Mouse (Mus musculus): ENCODE measurements around the gene Nsun5.

Nsun5 gene

DNA sequence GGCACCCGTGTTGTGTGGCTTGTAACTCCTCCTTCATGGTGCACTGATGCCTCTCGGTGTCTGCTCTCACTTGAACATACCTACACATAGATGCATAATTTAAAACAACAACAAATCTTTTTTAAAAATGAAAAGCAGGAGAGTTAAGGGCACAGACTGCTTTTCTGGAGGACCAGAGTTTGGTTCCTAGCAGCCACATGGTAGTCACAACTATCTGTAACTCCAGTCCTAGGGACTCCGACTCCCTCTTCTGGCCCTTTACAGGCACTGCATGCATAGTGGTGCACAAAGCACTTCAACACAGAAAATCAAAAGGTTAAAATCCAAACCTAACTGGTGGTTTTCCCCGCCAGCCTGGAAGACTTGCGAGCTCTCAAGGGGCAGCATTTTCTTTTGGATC lies 3.8 kb downstream of the Nsun5 start:
- DNase-seq (ENCODE audit: low spot score) = no peak

DNA sequence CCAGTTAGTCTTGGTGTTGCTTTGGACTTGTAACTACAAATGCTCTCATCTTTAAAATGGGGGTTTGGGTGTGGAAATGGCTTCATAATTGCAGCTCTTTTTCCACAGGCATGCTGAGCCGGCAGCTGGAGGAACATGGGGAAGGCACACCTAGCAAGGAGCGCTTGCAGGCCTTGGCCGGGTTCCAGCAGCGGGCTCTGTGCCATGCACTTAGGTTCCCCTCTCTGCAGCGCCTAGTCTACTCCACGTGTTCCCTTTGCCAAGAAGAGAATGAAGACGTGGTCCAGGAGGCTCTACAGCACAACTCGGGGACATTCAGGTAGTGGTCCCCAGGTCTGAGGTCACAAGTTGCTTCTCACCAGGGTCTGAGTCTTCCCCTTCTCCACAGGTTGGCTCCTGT lies 5.4 kb downstream of the Nsun5 start:
- DNase-seq (ENCODE audit: low spot score) = no peak

DNA sequence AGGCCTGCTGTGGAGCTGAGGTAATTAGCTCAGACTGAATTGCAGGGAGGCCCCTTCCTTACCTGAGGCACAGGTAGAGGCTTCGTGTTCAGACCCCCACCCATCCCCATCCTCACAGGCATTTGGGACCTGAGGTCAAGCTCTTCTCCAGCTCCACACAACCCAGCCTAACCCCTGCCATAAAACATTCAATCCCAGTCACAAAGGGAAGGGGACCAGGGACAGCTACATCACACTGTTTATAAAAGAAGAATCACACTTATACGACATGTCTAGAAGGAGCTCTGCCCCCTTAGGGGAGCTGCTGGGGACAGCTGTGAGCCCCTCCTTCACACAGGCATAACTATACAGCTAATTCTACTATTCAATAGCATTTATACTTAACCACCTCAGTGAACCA lies 6.6 kb downstream of the Nsun5 start:
- no peak for DNase-seq (ENCODE audit: low spot score)

DNA sequence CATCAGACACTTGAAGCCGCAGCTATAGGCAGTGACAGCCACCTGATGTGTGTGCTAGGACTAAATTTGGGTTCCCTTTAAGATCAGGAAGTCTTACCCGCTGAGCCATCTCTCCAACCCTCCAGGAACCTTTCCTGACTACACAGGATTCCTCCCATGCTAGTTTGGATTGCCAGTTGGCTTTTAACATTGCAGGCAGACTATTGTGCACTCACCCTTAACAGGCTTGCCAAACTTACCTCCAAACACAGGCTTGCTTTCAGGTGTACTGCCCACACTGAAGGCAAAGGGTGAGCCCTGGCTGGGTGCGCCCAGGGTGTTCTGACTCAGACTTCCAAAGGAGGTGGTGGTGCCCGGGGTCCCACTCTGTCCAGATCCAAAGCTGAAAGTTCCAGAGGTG lies 10.9 kb downstream of the Nsun5 start:
- no peak for DNase-seq (ENCODE audit: low spot score)

DNA sequence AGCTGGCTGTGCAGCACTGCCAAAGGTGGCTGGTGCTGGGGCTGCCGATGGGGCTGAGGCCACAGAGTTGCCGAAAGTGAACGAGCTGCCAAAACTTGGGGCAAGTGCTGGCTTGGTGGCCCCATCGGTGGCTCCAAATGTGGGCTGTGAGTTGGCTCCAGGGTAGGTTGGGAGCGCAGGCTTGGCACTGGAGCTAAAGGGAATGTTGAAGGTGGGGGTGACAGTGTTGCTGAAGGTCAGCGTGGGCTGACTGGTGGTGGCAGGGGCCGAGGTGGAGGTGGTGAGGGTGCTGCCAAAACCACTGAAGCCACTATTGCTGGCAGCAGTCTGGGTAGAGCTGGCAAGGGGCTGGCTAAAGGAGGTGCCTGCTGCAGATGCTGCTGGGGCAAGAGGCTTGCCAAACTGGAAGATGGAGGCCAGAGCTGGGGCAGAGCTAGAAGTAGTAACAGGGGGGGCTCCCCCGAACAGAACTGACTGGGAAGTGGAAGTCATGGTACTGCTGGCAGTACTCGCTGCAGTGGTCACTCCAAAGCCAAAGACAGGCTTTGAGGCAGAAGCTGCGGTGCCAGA lies 11.7 kb downstream of the Nsun5 start:
- DNase-seq (ENCODE audit: low spot score) = no peak

DNA sequence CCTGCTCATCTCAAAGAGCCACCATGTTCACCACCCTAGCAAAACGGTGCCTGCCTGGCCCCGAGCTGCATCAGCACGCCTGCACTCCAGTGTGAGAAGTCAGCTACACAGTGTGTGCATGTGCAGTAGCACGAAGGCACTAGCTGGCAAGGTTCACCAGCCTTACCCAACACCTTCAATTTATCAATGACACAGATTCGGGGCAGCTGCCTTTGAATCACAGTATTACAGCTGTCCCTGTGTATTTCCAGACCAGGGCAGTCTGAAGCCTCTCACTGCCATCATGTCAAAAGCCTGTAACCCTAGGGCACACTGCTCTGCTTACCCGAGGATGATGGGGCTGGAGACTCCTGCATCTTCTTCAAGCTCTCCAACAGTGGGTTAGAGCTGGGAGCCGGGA lies 13.0 kb downstream of the Nsun5 start:
- DNase-seq (ENCODE audit: low spot score) = no peak

DNA sequence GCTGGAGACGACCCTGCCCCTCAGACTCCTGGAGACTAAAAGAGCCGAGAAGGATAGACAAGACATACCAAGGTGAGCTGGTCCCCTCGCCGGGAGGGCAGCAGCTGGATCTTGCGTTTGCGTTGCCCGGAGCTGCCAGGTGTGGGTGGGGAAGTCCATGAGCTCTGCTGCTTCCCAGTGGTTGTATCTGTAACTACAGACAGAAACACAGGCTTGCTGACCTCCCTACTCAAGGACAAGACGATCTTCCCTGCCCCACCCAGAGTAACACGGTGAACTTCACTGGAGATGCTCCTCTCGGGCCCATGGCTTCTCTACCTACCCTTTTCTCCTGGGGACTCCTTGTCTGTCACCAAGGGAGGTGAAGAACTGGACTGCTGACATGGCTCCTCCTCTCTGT lies 14.0 kb downstream of the Nsun5 start:
- no peak for DNase-seq (ENCODE audit: low spot score)

DNA sequence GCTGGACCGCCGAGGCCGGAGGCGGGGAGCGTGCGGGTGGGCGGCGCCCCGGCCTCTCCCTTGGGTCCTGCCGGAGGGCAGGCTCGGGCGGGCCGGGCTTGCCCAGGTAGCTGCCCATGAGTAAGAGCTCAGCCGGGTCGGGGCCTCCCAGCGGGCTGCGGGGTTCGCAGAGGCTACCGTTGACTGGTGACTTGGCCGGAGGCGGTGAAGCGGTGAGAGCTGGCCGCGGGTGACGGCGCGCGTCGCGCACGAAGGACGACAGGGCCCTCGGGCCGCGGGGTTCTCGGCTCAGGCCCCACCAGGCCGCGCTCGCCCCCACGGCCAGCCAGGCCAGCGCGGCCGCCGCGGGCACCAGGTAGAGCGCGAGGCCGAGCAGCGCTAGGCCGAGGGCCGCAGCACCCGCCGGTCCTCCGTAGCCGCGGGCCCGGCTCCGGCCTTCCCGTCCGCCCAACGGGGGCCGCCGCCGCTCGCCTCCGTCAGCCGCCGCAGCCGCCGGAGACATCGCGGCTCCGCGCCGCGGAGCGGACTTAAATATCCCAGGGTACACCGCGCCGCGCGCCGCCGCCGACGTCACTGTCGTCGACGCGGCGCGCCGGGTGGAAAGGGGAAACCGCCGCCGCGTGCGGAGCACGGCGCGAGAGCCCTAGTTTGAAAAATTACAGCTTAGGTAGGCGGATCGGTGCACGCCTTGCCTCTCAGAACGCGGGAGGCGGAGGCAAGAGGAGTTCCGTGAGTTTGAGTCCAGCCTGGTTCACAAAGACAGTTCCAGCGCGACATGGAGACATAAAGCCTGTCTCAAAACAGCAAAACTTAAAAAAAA lies 24.5 kb downstream of the Nsun5 start, which contains the start of gene Pom121:
TSS of gene Pom121 (minus strand) at position 543 of the 820 bp plus-strand sequence.
- peak; percentile 84 for DNase-seq (ENCODE audit: low spot score)

DNA sequence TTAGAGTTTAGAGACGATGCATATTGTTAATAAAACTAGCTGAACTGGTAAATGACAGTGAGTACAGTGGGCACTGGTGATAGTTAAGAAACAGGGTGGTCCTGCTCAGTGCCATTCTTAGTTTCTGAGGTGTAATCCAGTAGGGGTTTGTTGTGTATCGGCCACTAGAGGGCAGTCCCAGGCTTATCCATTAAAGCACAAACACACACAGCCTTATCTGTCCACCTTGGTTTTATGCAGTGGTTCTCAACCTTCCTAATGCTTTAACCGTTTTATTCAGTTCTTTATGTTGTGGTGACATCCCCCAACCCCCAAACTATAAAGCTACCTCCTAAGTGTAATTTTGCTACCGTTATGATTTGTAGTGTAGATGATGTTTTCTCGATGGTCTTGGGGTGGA lies 26.1 kb downstream of the Nsun5 start:
- DNase-seq (ENCODE audit: low spot score) = peak; percentile 21

DNA sequence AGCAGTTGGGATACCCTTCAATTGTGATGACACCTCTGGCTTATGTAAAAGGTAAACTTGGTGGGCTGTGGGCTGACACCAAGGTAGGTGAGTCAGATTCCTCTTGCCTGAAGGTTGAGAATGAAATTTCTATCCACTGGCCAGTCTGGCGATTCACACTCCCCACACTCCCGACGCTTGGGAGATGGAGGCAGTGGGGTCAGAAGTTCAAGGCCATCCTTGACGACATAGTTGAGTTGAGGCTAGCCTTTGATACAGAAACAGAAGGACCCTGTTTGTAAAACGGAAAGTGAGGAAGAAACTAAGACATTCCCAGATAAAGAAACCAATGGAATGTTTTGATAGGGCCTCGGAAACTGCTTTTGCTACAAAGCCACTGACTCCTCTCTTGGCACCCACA lies 29.6 kb downstream of the Nsun5 start:
- DNase-seq (ENCODE audit: low spot score) = no peak

DNA sequence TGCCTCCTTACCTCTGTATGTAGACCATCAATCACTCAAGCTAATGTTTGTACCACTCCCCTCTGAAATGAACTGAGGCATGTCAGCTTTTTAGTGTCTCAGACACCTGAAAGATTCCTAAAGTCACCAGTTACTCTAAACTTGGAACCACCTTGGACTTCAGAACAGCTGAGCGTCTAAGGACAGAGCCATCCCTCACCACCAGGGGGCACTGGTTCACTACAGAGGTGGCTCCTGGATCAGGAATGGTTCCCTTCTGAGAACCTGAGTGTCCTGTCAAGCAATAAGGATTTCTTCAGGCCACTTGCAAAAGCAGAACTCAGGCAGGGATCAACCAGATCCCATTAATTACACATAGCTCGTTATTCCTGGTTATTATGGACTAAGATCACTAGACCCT lies 30.5 kb downstream of the Nsun5 start:
- DNase-seq (ENCODE audit: low spot score) = peak; percentile 39

DNA sequence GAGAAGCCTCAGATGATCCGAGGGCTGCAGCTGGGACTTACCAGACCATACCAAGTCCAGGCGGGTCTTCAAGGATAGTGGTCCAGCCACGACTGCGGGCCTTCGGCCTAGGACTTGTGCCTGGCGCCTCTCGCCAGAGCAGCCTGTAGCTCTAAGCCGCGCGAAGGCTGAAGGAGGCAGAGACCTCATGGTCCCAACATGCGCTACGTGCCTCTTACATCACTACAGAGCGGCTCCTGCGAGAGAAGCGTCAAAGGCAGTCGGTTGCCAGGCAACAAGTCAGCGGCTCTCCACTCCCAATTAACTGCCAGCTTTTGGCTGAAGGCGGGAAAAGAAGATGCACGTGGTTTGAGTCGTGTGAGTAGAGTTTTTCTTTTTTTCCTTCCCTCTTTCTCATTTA lies 34.9 kb downstream of the Nsun5 start:
- DNase-seq (ENCODE audit: low spot score) = no peak

DNA sequence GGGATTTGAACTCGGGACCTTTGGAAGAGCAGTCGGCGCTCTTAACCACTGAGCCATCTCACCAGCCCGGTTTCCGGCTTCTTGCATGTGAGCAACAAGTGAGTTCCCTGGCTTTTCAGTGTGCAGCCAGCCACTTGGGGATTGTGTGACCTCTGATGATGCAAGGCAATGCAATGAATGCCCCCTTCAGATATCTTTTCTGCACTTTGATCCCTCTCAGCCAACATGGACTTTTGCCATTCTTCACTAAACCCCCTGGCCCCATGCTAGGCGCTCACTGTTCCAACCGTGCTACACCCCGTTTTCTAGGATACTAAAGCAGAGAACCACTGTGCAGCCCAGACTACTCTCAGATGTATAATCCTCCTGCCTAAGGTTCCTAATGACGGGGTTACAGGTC lies 35.7 kb downstream of the Nsun5 start:
- peak; percentile 18 for DNase-seq (ENCODE audit: low spot score)

DNA sequence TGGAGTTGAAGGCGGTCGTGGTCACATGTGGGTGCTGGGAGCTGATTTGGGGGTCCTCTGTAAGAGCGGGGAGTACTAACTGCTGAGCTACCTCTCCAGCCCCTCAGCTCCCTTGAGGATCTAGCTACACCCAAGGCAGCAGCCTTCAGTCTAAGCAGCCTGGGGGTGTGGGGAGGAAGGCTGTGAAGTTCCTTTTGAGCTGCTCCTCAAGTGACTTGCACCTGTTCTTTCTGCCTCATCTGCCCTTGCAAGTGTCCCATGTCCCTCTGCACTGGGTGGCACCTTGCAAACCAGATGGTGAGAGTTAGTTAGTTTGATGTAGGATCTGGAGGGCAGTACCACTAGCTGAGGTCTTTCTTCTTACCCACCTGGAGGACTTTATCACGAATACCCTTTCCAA lies 38.4 kb downstream of the Nsun5 start:
- no peak for DNase-seq (ENCODE audit: low spot score)

DNA sequence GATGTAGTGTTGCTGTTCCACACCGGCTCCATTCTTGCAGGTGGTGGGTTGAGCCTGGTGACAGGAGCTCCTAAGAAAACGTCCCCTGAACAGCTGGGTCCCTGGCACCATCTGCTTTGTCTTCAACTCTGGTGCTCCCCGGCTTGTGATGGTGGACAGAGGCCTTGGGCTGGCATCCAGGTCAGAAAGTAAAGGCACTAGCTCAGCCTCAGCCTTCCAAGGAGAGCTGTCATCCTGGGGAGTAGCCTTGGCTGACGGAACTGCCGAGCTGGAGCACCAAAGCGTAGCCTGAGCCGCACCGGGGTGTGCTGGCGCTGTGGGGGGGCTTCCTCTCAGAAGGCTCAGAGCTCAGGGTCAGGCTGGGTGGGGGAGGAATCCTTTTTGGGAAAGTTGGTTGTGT lies 40.5 kb downstream of the Nsun5 start:
- DNase-seq (ENCODE audit: low spot score) = no peak
